Mouse (Mus musculus): ENCODE data around the gene Etv1.
A peak's percentile ranks its signal among the peaks of the same experiment; 100 is the strongest.

Gene Etv1

DNA sequence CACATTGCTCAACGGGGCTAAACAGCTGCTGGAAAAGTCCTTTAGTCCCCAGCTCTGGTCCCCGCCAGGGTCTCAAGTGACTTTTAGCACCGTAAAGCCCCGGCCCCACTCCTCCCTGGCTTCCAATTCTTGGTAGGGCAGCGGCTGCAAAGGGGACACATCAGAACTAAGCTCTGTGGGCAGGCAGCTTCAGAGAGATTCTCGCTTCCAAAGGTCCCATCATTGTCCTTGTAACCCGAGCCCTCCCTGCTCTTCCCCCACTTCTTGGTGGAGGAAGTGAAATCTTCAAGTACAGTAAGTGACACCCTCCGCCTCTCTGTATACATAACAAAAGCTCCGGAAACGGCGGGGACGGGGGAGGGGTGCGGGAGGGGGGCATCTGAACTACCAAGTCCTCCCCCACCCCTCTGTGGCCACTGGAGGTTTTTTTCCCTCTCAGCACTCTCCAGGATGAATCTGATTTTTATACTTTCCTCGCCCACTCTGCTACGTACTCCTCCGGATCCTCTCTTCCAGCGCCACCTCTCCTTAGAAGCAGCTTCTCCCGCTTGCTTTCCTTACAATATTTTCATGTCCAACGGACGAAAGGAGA is at the start of gene Etv1:
Etv1 (plus strand) TSS at position 195 of the 592 bp plus-strand sequence.
- DNase-seq = peak; percentile 27 to 43

- no peak for DNase-seq
Observed at GRCm38 (mm10) chr12:38729661-38730060, 49.5 kb upstream of the Etv1 start.

DNA sequence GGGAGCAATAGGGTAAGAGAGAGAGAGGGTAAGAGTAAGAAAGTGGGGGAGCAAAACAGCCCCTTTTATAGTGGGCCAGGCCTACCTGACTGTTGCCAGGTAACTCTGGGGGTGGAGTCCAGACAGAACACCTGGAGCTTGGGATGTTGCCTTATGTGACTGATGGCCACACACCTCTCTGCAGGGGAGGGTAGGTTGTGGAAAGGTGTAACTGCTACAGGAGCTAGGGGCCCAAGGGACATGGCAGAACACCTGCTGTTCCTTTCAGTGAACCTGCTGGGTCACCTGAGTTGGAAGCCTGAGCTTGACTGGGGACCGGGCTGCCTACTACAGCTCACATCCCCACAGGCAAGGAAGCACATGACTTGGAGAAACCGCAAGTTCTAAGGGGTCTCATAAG is 48.4 kb upstream of the Etv1 start:
- DNase-seq = no peak

DNA sequence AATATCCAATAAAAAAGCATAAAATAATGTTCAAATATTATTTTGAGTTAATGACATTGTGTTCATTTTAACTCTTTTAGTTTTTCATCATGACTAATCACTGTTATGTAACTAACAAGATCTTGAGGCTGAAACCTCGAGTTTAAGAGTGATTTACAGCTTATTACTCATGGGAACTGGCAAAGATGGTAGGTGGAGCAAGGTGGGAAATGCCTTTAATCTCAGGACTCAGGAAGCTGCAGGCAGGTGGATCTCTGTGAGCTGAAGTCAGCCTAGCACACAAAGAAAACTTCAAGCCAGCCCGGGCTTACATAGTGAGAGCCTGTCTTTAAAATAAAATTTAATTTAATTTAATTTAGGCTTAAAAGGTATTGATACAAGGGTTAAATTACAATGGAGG is 19.9 kb upstream of the Etv1 start:
- DNase-seq = no peak

DNA sequence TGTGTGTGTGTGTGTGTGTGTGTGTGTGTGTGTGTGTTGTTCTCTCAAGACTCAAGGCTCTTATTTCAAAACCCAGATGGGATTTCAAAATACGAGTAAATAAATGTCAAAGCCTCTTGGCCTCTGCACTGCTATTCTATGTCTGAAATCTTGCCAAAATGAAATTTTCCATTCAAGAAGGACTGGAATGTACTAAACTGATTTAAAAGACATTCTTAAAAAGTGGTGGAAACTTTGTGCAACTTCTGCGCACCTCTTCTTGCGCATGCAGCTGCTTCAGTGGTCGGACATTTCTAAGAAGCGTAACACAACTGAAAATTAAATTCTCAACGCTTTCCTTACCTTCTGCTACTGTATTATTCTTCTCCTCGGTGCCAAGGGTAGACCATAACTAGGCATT is 1.9 kb upstream of the Etv1 start:
- DNase-seq = no peak

- no peak for DNase-seq
Observed at GRCm38 (mm10) chr12:38777957-38778298, 1.3 kb upstream of the Etv1 start.

GRCm38 (mm10) chr12:38778299-38779075 is 693 bp upstream of the Etv1 start:
- DNase-seq = peak; percentile 32 to 52

GRCm38 (mm10) chr12:38780006-38780954 is 1.1 kb downstream of the Etv1 start:
- peak; percentile 8 to 17 for DNase-seq

DNA sequence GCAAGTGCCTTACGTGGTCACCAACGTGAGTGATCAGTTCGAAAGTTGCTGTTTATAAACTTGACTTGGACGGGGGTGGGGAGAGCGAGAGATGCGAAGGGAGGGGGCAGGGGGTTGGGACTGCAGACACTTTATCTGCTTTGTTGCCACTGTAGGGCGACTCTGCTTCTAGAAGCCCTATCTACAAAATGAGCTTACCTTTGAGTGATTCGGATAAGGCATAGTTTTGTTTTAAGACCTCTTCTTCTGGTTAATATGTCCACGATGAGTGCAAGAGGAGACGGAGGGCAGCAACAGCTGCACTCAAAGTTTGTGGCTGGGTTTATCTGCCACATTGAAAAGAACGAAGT is 1.8 kb downstream of the Etv1 start:
- peak in 1 of 2 experiments; percentile 7 for DNase-seq

- no peak for DNase-seq
Observed at GRCm38 (mm10) chr12:38781686-38782085, 2.5 kb downstream of the Etv1 start.

DNA sequence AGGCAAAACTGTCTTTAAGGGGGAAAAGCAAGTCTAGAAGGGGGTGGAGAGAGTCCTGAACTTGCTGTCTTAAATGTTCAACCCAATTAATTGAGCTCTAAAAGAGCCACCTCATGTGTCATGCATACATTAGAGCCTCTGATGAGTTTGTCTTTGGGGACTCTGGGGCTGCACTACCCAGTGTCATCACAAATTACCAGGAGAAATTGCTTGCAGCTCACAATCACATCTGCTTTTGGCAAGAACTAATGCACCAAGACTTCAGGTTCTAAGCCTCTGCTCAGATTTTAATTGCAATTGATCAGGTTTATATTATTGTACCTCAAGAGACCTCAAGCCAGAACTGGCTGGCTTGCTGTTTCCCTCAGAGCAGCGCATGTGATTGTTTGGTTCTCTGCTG is 4.1 kb downstream of the Etv1 start:
- DNase-seq = no peak

- no peak for DNase-seq
Observed at GRCm38 (mm10) chr12:38784221-38784620, 5.0 kb downstream of the Etv1 start.

DNA sequence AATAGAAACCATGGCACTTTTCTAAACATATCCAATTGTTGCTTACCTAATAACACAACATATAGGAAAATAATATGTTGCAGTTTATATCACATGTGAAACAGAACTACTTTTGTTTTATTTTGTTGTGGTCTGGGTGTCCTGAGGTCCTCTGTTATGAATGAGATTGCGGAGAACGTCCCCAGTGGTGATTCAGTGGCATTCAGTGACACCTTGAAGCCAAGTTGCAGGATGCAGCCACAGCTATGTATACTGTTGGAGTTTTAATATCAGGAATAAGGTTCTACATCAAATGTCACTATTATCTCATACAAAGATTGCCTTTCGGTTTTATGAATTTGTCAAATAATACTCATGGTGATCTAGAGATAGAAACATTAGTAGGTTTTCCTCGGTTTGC is 7.4 kb downstream of the Etv1 start:
- no peak for DNase-seq

GRCm38 (mm10) chr12:38787704-38788103 is 8.5 kb downstream of the Etv1 start:
- DNase-seq = no peak

DNA sequence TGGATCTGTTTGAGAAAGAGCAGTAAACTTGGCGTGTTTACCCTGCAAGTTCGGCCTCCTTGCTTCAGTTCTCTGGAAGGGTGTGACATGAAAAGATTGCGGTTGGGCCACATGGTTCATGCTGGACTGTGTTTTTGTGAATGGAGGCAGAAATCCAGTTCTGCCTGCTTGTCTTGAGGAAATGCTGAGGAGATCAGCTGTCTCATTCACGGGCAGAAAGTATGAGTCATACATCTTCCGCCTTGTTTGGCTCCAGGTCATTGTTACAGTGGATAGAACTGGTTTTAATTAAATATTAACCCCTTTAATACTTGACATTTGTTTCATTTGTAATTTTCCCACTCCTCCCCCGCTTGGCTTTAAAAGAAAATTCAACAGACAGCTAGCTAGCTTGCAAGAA is 9.4 kb downstream of the Etv1 start:
- DNase-seq = no peak

GRCm38 (mm10) chr12:38789789-38790355 is 10.7 kb downstream of the Etv1 start:
- DNase-seq = no peak

DNA sequence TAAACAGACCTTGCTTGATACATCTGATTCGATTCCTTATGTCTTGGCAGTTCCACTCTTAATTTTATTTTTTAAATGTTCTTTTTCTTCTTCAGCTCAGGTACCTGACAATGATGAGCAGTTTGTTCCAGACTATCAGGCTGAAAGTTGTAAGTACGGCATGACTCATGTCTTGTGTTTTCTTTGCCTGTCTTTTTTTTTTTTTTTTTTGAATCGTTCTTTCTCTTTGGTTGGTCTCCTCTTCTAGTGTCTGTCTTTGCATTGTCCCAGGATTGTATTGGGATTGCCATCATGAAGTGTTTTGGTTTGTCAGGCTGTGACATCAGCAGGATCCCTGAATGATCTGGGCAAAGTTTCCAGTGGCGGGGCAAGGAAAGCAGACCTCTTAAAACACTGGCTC is 13.9 kb downstream of the Etv1 start:
- no peak for DNase-seq

DNA sequence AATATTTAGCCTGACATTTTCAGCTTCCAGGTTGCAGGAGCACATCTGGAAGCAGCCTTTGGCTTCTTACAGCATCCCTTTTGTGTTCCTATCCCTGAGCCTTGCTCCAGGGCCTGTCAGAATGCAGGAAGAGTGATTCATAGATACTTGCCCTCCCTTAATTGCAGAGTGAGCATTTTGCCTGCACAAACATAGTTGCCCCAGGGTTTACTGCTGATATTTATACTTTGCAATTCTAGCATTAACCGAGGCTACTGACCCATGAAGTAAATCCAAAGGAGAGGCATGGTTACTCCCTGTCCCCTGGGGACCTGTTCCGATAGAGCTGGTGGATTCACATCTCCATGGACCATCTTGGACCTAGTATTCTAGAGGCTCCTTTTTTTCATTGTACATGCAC is 14.5 kb downstream of the Etv1 start:
- DNase-seq = no peak

- DNase-seq = no peak
Observed at GRCm38 (mm10) chr12:38807031-38807430, 27.9 kb downstream of the Etv1 start.

DNA sequence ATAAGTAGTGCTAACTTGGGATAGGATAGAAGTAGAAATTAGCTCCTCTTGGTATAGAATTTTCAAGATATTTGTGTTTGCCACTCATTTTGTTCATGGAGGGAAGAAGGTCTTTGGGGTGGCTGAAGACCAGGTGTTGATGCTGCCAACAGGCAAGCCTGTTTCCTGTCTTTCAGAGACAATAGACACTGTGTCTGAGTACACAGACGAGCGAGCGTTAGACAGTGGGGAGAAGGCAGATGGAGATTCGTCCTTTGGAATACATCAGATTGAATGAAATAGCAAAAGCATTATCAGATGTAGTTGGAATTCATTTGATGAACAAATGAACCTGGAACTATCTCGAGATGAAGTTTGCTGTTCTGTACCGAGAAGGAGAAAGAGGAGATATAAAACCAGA is 33.2 kb downstream of the Etv1 start:
- no peak for DNase-seq

- DNase-seq = no peak
Observed at GRCm38 (mm10) chr12:38814010-38814786, 35.0 kb downstream of the Etv1 start.

- no peak for DNase-seq
Observed at GRCm38 (mm10) chr12:38816235-38816634, 37.1 kb downstream of the Etv1 start.

GRCm38 (mm10) chr12:38818320-38818719 is 39.1 kb downstream of the Etv1 start:
- DNase-seq = no peak
